Mouse (Mus musculus) CD8-positive naive resting alpha-beta T cell, adult 2 months (primary cell): Measurements from ENCODE around the gene Ndufaf1.

Experiments
- DNase-seq, 2 experiments: peaks; one replicate each; pipeline ENCODE4 v3.0.0; 2022; ENCODE audit warnings: low read depth in 2 of 2, low spot score in 2 of 2

The Ndufaf1 gene

DNA sequence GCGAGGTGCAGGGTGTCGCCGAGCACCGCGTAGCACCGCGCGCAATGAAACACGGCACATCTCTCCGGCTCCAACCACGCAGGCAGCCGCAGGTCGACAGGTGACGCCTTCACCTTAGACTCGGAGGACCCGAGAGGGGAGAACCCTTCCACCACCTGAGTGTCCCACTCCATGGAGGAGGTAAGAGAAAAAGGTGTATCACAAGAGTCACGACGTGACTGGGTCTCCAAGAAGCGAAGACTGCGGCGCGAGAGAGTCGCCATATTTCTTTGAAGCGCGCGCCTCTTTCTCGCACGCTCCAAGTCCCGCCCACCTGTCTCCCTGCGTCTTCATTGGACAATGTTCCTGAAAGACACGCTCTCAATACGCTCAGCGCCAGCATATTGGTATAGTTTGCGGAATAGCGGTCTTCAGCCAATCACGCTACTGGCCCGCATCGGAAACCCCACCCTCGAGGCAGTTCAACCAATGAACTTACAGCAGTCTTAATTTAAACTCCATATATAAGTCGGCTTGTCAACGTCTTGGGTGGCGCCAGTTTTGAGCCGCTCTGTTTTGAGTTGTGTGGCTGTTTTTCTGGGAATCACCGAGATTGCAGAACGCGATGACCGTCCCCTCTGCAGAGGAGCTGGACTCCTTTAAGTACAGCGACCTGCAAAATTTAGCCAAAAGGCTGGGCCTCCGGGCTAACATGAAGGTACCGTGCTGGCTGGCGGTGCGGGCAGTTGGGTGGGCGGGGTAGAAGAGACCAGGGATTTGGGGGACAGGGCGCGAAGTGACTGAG lies 44.2 kb downstream of the Ndufaf1 start, which contains the start of the genes Nusap1 and Oip5:
Gene Nusap1 (plus strand): TSS at position 100 of the 784 bp plus-strand sequence.
Gene Oip5 (minus strand): TSS at position 271 of the 784 bp plus-strand sequence.
- DNase-seq: peak; percentile 91 to 92

DNA sequence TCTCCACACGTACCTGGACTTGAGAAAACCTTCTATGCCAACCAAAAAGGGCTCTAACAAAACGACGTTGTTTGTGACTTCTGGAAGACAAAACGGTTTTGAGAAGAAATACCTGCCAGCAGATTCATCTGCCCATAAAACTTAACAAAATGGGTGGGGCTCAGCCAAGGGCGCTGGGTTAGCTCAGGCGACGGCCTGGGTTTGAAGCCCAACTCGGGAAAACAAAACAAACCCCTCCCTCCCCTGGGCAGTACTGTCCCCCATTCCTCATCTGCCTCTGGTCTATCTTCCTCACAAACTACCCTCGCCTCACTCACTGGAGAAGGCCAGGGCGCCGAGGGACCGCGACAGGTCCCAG lies 44.8 kb downstream of the Ndufaf1 start:
- DNase-seq: no peak

GRCm38 (mm10) chr2:119607023-119607422 lies 55.6 kb downstream of the Ndufaf1 start:
- no peak for DNase-seq
